Mouse (Mus musculus): Measurements from ENCODE around the gene Dclk3. TPM values are rescaled to one million over a fixed set of nuclear protein-coding genes. Genes with fewer than 3 reads are reported as not detected.

Dclk3 gene
- polyA plus RNA-seq, 3 experiments from 2014 or later: not detected

DNA sequence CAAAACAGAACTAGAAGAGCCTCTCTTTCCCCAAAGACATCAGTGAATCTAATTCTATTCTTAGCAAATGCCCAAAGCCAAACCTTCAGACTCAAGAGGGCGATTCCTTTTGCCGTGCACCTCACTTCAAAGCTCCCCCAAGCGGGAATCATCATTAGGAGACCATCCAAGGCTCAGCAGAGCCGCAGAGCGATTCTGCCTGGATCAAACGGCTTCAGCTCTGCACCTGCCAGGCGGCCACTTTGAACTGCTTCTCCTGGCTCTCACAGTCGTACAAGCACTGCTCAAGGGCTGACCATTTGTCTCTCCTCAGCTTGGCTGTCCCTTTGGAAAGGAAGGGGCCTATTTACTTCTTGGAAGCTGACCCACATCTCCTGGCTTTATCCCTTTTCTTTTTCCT, 51.7 kb downstream of the Dclk3 start:
- no peak for ATAC-seq

- no peak for ATAC-seq
Measured at GRCm38 (mm10) chr9:111491280-111491679, 52.4 kb downstream of the Dclk3 start.

DNA sequence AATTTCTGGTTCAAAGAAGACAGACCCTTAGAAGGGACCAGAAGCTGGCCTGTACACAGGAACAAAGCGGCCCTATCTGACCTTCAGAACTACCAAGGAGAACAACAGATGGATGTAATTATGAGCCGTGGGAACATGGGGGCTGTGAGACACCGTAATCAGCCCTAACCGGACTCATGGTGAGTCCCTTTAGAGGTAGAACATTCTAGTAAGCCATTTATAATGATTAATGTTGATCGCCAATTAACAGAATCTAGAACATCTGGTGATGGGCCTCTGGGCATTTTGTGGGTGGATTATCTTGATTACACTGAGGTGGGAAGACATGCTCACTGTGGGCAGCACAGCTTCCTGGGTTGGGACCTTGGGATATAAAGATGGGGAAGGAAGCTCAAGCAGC, 54.6 kb downstream of the Dclk3 start:
- ATAC-seq: no peak

DNA sequence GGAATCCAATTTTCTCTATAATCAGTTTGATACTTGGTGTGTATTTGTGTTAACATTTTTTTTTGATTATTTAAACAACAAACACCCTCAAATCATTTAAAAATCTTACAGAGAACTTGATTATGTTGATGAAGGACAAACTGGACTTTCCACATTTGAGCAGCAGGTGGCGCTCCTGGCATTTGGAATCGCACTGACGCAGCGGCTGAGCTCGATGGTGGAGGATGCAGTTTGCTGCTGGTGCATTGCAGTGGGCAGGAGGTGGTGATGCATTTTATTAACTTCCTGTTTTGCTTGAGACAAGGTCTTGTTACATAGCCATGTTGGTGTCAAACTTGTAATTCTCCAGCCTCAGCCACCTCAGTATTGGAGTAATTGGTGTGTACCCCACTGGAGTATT, 56.7 kb downstream of the Dclk3 start:
- no peak for ATAC-seq

GRCm38 (mm10) chr9:111497074-111497811, 58.4 kb downstream of the Dclk3 start:
- no peak for ATAC-seq

DNA sequence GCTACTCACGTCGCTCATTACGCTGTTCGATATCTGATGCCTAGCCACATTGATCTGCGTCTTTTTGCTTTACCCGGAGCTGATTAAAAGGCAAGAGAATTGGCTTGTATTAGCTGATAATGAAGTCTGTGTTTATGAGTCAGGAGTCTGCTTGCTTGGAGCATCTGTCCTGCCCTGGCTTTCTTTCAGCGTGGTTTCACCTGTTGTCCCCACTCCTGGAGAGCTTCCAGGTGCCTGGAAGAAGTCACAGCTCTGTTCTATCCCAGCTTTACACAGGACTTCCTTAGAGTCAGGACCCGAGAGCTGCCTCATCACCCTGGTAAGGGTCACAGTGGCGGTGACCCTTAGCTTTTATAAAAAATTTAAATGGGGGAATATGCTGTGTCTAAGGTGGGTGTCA, 61.3 kb downstream of the Dclk3 start:
- ATAC-seq: no peak

DNA sequence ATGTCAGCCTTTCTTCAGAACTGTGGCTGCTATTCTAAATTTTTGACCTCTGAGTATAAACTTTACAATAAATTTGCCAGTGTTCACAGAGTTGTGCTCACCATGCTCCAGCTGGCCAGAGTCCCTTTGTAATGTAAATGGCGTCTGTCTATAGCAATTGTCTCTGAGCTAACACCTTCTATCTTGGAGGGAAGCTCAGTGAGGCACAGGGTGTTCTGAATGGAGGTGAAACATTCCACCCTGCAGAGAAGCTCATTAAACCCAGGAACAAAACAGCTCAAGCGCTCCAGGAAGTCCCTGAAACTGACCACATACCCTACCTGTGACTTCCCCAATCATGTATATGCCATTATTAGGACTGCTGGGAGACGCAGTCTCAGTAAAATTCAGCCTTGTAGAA, 67.2 kb downstream of the Dclk3 start:
- no peak for ATAC-seq

DNA sequence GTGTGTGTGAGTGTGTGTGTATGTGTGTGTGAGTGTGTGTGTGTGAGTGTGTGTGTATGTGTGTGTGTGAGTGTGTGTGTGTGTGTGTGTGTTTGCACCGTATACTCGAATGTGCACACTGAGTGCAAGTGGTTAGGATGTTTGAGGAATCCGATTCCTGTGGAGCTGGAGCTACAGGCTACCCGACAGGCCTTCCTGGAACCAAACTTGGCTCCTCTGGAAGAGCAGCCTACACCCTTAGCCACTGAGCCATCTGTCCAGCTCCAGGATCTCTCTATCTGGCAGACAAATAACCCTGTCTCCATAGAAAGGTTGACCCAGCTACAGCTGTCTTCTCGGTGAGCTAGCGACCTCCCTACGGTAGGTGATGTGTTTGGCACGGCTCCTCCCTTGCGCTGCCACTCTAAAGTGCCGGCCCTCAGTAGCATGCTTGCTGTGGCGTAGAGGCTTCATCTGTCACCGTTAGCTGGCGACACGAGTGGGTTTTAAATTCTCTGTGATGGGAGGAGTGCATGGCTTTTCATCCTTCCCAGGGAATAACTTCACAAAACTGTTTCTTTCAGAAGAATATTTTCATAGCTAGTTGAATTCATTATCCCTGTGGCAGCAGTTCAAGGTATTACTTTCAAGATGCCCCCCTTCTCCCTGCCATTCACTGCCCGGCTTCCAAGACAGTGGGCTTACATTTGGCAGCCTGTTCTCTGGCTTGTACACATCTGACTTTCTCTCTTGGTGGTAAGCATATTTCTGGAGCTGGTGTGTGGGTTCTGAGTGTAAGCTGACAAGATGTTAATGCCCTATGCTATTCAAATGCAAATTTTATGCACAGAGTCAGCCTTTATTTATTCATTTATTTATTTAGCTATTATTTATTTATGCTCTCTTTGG, 75.9 kb downstream of the Dclk3 start:
- ATAC-seq: no peak

GRCm38 (mm10) chr9:111515536-111515935, 76.7 kb downstream of the Dclk3 start:
- no peak for ATAC-seq

DNA sequence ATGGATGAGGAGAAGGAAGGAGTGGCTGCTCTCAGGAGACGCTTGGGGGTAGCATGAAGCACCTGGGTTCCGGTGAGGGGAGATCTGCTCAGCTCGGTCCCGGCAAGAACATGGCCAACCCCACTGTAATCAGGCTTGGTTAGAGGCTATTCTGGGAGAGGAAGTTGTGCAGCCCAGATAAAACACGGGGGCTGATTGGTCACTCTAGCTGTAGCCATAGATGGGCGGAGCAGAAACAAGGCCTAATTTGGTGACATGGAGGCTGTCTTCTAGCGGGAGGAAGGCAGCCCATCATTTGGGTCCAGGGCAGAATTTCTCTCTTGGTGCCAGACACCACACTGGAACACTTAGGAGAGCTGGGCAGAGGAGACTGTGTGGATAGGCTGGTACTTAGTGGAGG, 83.3 kb downstream of the Dclk3 start:
- ATAC-seq: no peak

DNA sequence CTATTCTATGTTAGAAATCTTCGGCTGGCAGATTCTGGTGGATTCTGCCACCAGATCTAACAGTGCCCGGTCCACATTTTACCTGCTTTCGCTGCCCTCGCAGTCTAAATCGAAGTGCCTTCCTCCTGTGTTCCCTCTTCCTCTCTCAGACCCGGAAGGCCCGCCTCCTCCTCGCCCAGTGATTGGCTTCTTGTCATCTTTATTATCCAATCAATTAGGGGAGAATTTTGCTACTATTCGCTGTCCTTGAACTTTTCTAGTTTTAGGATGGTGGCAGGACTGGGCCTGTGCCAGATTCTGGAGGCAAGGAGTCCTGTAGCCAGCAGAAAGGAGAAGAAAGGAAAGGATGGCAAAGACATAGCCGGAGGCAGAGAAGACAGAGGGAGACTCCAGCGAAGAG, 84.2 kb downstream of the Dclk3 start:
- no peak for ATAC-seq

DNA sequence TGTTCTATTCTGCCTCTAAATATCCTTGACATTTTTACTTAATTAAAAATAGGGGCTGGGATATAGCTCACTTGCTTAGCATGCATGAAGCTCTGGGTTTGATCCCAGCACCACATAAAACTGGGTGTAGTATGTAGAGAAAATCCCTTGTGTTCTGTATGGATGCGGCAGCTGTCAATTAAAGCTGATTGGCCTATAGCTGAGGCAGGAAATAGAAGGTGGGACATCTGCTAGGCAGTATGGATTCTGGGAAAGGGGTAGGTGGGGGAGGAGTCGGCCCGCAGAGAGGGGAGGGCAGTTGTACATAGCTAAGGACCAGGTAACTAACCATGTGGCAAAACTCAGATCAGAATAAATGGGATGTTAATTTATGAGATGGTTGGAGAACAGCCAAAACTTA, 85.0 kb downstream of the Dclk3 start:
- no peak for ATAC-seq

DNA sequence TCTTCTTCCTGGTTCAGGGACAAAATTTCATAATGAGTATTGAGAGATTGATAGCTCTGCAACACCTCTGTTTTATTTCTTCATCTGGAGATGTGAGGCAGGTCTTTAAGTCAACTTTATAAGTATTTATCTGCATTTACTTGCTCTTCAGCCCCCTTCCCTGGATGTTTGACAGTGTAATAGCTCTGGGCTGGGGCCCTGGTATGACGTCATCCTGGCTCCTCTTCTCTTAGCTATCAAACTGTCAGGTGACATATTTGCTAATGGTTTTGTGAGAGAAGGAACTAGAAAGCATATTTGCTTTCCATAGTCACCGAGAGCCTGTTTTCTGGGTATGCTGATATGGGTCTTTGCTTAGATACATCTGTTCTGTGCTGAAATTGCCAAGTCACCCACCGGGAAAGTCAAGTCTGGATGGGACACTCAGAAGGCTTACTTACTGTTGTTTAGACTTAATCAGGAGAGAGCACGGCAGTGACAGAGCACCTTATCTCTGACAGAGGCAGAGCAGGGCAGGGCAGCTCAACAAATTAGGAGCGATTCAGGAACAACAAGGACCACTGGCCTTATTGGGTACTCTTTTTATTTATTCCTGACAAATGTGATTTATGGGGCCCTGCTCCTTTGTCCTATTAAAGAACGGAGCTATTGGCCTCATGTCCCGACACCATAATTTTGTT, 96.0 kb downstream of the Dclk3 start:
- ATAC-seq: no peak

DNA sequence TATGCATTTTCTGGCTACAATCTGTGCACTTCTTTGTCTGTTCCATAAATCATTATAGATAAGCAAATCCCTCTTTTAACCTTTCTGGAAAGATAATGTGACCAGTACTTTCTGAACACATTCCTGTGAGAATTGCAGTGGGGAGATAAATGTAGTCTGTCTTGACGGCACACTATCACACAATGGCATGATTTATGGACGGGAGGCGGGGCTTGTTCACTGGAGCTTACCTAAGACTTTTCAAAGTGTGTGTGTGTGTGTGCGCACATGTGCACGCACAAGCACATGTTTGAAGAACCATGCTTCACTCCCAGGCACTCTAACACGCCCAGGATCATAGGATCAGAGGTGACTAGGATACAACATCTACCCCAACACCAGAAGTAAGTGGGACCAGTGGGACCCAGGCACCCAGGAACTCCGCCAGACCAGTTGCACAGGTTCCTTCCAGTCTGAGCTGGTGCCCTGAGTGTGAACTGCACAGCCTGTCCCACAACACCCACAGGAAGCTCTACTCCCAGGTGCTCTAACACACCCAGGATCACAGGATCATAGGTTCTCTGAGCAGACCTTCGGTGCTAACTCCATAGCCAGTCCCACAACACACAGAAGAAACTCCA, 96.7 kb downstream of the Dclk3 start:
- no peak for ATAC-seq

Other genes with a start within 250 kb of the Dclk3 start
- gene Mlh1, start 167.3 kb upstream of the Dclk3 start, polyA plus RNA-seq (2017; shearing (Covaris generic)): 10 to 100 TPM in 2 of 3 experiments, 1 to 10 TPM in 1; 8.7 to 27.4 (median 14.4) TPM
- 1 to 10 TPM; 5.0 to 9.3 (median 8.6) TPM for gene Epm2aip1, start 167.2 kb upstream of the Dclk3 start, polyA plus RNA-seq (2017; shearing (Covaris generic))
- gene Trank1, start 127.3 kb upstream of the Dclk3 start, polyA plus RNA-seq (2017; shearing (Covaris generic)): not detected